Mouse (Mus musculus) erythroblast, adult 5-6 weeks (primary cell): ENCODE measurements around the gene Zfp74. TPM values are rescaled to one million over a fixed set of nuclear protein-coding genes. Genes with fewer than 3 reads are reported as not detected.

ENCODE experiments used
- ATAC-seq: replicated peaks from 2 replicates; pipeline ENCODE4 v1.8.0; 2016; ENCODE audit warnings: moderate number of reproducible peaks, mild to moderate bottlenecking, moderate TSS enrichment, inconsistent platforms; ENCODE audit not compliant: poor library complexity, low FRiP score, severe bottlenecking
- total RNA-seq, 2 experiments: library from RNA; stranded (forward) in 1 of 2; stranded (reverse) in 1 of 2; fragments of 150-400 nt in 1 of 2; fragments of 200-764, 138-1000 nt in 1 of 2; gene quantifications; 2 replicates each; pipeline versions ENCODE4 v1.2.3 to v1.2.4; 2015 to 2017; ENCODE audit warnings: low replicate concordance in 2 of 2

Gene Zfp74
- 2.3 and 2.7 TPM in 2 replicates for total RNA-seq (2015; ENCODE audit: low replicate concordance)
- total RNA-seq (2017; ENCODE audit: low replicate concordance), result 1.4 and 1.7 TPM in 2 replicates

DNA sequence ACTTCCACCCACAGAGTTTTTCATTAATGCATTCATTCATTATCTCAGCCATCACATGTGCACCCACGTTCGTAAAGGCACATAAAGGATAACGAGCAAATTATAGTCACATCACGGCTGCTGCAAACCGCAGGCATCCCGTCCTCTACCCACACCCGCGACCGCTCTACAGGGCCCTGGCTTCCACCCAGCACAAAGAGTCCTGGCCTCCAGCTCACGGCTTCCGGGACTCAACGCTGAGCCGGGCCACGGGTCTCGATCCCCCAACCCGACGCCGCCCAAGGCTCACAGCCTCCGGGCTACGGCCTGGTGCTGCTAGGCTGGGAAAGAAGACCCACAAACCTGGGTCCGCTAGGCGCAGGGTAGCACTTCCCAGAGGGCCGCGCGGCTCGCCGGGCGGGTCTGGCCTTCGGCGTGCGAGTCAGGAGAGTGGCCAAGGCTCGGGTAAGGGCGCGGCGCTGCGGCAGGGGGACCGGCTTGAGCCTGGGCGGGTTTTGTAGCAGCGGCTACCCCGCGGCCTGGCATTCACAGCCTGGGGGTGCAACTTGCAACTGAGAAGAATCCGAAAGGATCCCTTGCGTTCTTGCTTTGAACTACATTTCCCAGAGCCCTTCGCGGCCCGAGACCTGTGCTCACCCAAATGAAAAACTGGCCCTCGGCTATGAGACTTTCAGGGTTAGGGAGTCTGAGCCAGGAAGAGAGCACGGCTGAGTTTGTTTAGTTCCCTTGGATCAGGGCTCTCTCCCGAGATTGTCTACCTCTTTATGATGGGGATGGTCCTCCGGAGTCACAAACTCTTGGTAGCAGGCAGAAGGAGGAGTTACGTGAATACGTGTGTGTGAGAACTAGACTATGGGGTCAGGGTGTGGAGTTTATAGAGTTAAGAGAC is at the start of gene Zfp74:
TSS of gene Zfp74 (minus strand) at position 577 of the 889 bp plus-strand sequence.
- peak; percentile 86 for ATAC-seq

DNA sequence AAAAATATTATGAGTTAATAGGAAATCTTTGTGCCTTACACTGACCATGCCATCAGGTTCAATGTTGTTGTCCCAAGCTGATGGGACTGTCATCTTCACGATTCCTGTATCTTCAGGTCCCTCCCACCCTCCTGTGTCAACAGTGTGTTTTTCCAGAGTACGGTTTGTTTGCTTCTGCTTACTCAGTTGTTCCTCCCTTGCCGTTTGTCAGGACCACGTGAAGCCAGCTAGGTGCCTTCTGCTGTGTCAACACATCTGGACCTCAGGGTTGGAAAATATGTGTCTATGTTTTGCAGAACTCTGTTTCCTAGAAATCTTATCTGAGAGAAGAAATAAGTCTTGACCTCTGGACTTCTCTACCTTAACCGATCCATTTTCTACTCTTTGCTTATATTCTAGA is 46.7 kb upstream of the Zfp74 start:
- no peak for ATAC-seq

DNA sequence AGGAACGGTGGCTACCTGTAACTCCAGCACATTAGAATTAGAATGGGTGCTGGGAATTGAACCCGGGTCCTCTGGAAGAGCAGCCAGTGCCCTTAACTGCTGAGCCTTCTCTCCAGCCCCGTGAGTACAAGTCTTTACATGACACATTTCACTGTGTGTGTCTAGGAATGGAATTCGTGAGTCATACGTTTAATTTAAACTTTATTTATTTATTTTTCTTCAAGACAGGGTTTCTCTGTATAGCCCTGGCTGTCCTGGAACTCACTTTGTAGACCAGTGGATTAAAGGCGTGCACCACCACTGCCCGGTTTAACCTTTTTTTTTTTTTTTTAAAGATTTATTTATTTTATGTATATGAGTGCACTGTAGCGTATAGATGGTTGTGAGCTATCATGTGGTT is 41.2 kb upstream of the Zfp74 start:
- ATAC-seq, result no peak

DNA sequence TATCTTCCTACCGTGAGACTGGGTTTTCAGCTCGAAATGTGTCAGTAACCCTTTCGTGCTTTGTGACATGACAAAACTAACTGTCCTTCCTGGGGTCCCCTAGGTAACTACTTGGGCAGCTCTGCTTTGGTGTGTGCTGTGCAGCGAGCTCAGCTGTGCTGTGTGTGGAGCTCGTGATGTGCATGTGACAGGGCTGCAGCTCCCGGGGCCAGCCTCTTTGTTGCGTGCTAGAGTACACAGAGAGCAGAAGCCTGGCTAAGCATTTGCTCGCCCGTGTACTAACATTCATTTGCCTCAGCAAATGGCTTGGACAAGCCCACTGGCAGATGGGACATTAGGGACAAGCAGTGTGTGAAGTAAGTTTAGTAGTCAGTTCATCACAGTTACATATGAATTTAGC is 39.5 kb upstream of the Zfp74 start:
- ATAC-seq, result no peak

DNA sequence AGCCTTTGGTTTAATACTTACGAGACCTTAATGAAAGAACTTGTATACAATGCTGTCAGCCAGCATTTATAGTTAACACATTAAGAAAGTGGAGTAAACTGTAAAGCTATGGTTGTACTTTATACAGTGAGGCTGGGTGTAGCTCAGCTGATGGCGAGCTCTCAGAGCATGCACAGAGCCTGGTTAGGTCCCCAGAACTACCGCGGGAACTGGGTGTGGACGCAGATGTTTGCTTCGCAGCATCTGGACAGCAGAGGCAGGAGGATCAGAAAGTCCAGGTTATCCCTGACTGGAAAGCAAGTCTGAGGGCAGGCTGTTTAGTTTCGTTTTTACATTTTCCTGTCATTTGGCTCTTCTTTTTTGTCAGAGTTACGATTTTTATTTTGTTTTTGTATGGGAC is 38.8 kb upstream of the Zfp74 start:
- no peak for ATAC-seq

DNA sequence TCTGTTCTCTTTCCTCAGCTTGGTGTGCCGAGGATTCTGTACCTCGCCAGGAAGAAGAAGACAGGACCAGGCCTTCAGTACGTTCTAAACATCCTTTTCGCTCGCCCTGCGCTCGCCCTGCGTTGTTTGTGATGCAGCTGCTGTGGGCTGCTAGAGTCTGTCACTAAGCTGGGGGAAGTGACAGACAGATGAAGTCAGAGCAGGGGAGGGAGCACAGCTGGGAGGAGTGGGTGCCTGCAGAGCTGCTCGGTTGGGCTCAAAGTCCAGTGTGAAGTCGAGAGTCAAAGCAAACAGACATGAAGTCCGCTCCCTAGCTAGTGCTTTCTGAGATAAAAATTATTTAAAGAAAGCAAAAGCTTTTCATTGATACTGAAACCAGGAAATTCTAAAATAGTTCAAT is 35.1 kb upstream of the Zfp74 start:
- ATAC-seq, result no peak

DNA sequence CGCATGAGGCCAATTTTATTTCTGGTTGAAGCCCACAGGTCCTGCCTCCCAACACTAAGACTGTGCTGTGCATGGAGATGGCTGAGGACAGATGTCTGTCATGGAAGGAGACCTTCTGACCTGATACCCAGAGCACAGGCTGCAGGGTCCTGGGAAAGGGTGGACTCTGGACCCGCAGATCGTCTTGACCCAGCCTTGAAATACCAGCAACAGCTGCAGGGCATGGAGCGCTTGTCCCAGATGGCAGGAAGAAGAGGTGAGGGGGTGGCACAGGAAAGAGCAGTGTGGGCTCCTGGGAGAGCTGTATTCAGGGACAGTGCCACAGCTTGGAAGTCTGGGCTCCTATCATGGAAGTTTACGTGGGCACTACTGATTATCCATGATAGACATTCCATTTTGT is 33.7 kb upstream of the Zfp74 start:
- no peak for ATAC-seq

DNA sequence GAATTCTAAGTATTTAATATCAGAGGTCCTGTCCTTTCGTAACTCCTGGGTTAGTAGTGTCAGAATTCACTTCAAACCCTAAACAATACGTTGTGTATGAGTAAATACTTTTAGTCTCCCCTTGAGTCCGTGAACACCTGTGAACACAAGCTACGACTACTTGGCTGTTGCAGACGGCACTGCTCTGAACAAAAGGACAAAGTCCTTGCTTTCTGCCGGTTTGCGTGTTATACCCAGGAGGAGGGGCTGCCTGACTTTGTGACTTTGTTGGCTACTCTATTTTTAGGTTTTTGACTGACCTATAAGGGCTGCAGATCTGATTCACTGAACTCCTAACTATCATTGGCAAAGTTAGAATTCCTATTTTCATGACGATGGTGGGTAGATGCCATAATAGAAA is 32.2 kb upstream of the Zfp74 start:
- ATAC-seq, result no peak

DNA sequence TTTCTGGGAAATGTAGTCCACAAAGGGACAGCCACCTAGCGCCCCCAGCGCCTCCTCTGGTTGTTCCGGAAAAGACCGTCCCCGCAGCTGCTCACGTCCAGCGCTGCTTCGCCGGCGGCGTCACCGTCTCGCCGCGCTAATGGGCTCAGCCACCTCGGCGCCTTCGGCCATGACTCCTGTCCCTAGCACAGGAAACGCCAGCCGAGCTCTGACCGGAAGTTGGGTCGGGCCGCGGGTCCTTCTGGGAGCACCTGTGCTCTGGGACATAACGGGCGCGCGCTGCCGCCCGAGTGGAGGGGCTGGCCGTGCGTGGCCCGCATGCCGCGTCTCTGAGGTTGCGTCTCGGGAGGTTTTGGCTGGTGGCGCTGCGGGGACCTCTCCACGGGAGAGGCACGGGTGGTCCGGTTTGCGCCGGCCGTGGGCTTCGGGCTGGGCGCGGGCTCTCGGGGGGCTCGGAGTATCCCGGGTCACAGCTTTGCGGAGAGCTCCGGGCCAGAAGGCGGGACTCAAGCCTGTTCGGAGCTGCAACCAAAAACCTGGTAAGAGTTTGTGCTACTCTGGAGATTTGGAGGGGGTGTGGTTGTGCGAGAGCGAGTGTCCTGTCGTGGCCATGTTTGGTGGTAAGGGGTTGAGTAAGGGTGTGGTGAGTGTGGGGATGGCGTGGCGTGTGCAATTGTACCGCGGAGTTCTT is 29.9 kb upstream of the Zfp74 start, which contains the start of gene Zfp568:
TSS of gene Zfp568 (plus strand) at position 266 of the 691 bp plus-strand sequence.
- peak; percentile 98 for ATAC-seq

DNA sequence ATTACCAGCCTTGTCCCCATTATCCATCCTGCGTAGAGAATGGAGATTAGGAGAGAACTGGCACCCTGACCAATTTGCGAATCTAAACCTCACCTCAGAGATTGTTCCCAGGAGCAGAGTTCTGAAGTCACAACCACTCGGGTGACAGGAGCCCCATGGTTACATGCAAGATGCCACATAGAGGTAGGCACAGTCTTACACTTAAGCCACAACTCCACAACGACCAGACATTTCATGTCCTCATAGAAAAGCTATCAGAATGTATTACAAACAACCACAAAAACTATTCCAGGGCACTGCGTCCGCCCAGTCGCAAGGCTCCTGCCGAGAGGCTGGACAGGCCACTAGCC is 29.4 kb upstream of the Zfp74 start:
- ATAC-seq, result peak; percentile 55; the same call in 1 of the 2 replicates

DNA sequence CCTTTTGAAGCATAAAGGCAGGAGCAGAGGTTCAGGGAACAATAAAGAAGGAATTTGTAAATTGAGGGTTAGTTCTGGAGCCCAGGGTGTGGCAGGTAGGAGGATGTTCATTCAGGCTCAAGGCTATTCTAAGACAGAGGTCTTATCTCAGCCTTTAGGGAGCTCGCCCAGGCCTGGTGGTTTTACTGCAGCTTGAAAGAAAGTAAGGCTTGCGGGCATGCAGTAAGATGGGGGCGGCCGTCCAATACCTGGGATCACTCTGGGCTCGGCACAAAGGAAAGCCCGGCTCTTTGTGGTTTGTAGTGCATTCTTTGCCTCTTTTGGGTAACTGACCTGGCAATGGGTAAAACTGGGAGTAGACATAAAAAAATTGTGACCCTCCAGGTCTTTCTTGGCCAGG is 29.0 kb upstream of the Zfp74 start:
- ATAC-seq, result no peak

DNA sequence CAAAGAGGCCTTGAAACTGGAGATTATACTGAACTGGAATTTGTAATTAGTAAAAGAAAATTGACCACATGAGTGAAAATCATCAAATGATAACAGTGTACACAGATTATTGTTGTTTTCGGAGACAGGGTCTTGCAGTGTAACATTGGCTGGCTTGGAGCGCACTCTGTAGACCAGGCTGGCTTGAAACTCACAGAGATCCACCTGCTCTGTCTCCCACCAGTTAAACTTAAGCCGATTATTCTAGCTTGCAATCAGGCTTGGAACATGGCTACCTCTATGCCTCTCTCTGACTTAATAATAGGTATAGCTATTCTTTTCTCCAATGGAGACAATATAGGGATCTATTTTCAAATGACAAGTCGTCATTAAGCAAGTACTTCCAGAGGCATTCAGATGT is 28.5 kb upstream of the Zfp74 start:
- ATAC-seq, result no peak

DNA sequence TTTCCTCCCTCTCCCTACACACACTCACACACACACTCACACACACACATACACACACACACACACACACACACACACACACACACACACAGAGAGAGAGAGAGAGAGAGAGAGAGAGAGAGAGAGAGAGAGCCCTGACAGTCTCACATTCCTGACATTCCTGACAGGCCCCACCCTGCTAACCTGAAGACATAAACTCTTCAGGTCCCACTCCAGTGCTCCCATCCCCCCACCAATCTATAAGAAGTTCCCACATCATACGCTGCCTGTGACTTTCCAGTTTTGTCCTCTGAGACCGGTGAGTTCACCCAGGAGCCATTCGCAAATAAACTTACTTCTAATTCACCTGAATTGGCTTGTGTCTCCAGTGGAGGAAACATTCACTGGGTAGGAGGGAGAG is 28.0 kb upstream of the Zfp74 start:
- no peak for ATAC-seq

DNA sequence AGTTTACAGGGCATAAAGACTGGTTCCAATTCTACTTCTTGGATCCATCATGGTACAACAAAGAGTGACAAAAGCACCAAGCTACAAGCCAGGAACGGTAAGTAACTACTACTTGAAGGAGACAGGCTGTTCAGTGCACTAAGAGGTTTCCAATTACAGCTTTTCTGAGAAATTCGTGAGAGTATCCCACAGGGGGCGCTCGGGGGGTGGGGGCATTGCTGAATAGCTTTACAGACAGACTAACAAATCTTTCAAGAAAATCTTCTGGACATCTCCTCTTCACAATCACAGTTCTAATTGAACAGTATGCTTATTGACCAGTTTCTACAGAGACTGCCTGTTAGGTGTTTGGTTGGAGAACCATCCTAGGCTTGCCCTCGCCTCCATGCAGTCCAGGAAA is 27.6 kb upstream of the Zfp74 start:
- ATAC-seq, result no peak

DNA sequence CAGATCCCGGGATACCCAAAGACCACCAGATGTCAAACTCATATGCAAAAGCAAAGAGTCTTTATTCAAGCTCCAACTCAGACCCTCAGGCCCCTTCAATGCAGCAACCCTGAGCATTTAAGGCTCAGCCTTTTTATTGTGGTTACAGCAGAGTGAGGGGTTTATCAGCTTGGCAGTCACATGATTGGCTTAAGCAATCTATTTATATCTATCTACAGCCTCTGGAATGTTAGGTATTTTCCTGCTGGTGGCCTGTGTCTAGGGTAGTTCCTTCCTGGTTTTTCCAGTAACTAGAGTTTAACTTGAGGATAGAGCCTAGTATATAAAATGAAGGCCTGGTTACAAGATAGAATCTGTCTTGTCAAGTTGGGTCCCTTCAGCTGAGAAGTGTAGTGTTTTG is 26.9 kb upstream of the Zfp74 start:
- no peak for ATAC-seq

DNA sequence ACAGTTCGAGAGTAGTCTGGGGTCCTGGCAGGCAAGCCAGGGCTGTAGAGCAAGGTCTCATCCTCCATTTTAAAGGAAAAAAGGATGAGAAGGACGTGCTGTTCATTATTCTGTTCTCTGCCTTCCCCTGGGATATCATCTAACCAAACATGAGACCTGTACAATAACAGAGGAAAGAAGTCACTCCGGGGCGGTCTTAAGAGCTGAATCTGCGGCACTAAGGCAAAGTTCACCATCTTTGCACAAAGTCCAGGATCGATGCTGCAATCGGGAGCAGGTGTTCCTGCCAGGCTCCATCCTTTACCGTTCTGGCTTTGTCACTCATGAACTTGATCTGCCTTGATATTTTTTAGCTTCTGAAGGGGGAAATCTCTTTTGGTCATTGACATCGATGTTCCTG is 16.8 kb upstream of the Zfp74 start:
- ATAC-seq, result no peak

DNA sequence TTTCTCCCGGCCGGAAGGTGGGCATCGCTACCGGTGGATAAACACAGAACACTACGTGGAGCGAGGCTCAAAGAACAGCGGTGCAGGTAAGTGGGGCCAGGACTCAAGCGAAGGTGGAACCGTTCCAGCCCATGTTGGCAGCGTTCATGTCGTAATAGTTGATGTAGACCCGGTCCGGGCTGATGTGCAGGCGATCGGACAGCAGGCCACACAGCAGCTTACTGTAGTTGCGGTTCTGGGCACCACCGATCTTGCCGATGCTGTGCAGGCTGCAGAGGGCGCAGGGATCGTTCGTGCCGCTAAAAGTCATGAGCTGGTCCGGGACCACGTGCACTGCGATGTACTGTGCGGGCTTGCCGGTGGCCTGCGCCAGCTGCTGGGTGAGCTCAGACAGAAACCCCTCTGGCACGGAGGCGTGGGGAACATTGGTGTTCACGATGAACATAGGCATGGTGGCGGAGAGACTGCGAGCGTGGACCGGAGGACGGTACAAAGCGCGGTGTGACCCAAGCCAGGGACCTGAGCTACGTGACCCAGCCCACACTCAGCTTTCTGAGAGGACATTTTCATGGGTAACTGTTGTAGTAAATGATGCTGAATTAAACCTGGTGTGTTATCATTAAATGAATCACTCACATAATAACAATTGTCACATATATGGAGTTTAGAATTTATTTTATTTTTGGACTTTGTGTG is 11.4 kb upstream of the Zfp74 start:
- ATAC-seq, result peak; percentile 90

DNA sequence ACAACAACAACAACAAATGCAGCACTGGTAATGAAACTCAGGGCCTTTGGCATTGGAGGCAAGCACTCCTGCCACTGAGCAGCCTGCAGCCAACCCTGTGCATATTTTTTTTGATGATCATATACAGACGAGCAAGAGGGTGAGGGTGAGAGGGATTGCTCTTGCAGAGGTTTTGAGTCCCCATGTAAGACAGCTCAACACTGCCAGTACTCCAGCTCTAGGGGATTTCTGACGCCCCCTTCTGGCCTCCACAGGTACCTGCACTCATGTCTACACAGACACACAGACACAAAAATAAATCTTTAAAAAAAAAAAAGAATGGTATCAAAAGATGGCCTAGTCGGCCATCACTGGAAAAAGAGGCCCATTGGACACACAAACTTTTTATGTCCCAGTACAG is 5.1 kb upstream of the Zfp74 start:
- no peak for ATAC-seq

DNA sequence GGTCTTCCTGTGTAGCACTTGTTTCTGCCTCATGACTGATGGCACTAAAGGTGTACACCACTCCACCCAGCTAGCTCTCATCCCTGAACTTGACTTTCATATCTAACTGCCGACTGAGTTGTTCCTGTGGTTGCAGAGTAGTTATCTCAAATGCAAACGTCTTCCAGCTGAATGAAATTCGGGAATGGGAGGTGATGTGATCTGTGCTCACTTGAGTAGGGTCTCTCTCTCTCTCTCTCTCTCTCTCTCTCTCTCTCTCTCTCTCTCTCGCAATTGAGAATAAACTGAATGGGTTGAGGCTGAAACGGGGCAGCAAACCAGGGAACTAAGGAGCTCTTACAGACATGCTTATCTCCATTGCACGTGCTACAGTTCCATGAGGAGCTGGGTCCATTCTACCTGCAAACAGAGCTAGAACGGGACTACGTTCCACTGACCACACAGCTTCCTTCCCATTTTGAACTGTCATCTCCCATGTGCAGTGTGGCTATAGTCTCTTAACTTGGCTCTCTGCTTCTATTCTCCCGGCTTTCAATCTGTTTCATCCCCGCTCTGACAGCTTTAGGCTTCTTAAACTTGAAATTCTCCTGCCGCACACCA is 4.3 kb upstream of the Zfp74 start:
- ATAC-seq, result no peak

DNA sequence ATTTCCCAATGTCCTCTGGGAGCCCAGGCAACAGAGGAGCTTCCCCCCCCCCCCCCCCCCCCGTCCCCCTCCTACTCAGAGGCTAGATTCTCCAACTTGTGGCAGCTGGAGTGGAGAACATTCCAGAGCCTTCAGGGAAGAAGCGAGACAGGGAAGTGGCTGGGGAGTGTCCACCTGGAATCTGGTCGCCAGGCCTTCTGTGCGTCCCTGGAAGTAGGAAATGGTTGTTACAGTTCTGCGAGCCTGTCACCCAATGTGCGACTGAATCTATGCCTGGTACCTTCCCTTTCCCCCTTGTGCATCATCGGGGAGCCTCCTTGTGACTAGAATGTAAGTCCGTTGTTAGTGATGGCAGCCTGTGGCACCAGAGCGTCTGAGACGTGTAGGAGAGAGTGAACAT is 2.4 kb upstream of the Zfp74 start:
- ATAC-seq, result no peak
